Mouse (Mus musculus) neural tube, embryonic 11.5 days (tissue): ENCODE measurements around the gene Scn10a. TPM values are rescaled to one million over a fixed set of nuclear protein-coding genes. Genes with fewer than 3 reads are reported as not detected.

Experiments used
- ATAC-seq: fragments of 200-750 bp; cut with Nextera tagmentation; 2 replicates; pipeline ENCODE4 v1.8.0; 2017; ENCODE audit warnings: moderate number of reproducible peaks, mild to moderate bottlenecking, moderate TSS enrichment, moderate library complexity; ENCODE audit not compliant: insufficient read depth, low FRiP score, low TSS enrichment
- DNase-seq: peaks from one replicate; pipeline ENCODE4 v3.0.0-alpha.2; 2015; ENCODE audit warnings: low spot score
- H3K27ac ChIP-seq: fragments of 300-500 bp; sonication (generic); 2 replicates; pipeline ENCODE4 v1.5.1; 2014; ENCODE audit warnings: low read depth, mild to moderate bottlenecking, low read length
- H3K27me3 ChIP-seq: fragments of 300-500 bp; sonication (generic); 2 replicates; pipeline ENCODE4 v1.6.1; 2014; ENCODE audit warnings: mild to moderate bottlenecking, low read length, mixed read lengths; ENCODE audit not compliant: control insufficient read depth, insufficient read depth
- H3K36me3 ChIP-seq: fragments of 300-500 bp; sonication (generic); 2 replicates; pipeline ENCODE4 v1.6.1; 2014; ENCODE audit warnings: mild to moderate bottlenecking, low read length, moderate library complexity, mixed read lengths; ENCODE audit not compliant: control insufficient read depth, insufficient read depth
- H3K4me1 ChIP-seq: fragments of 300-500 bp; sonication (generic); 2 replicates; pipeline ENCODE4 v1.6.1; 2014; ENCODE audit warnings: low read length, mixed read lengths; ENCODE audit not compliant: control insufficient read depth, insufficient read depth
- H3K4me2 ChIP-seq: fragments of 300-500 bp; sonication (generic); 2 replicates; pipeline ENCODE4 v1.6.1; 2014; ENCODE audit warnings: low read depth, mild to moderate bottlenecking, moderate library complexity
- H3K4me3 ChIP-seq: fragments of 300-500 bp; sonication (generic); 2 replicates; pipeline ENCODE4 v1.5.1; 2014; ENCODE audit warnings: low read depth, low read length
- H3K9ac ChIP-seq: fragments of 300-500 bp; sonication (generic); 2 replicates; pipeline ENCODE4 v1.6.1; 2014; ENCODE audit warnings: mild to moderate bottlenecking, low read length
- H3K9me3 ChIP-seq: fragments of 300-500 bp; sonication (generic); 2 replicates; pipeline ENCODE4 v1.6.1; 2016; ENCODE audit warnings: low read length; ENCODE audit not compliant: control insufficient read depth
- WGBS: fragments of 180-500 bp; shearing (Covaris S2); extraction: QIAGEN DNeasy Blood & Tissue Kit; methylation state at CpG from one replicate; pipeline ENCODE4 v1.1.7; 2014; 5-methylcytosine and 5-hydroxymethylcytosine counted together
- polyA plus RNA-seq: library from polyadenylated mRNA; unstranded; fragments of >200 nt; fragmentation: Nextera tagmentation; extraction: Ambion mirVana; gene quantifications from 2 replicates; pipeline ENCODE4 v1.2.1, GENCODE M21; 2014

Scn10a gene
- polyA plus RNA-seq, 1 experiment from 2014 or later = 0.62 TPM

DNA sequence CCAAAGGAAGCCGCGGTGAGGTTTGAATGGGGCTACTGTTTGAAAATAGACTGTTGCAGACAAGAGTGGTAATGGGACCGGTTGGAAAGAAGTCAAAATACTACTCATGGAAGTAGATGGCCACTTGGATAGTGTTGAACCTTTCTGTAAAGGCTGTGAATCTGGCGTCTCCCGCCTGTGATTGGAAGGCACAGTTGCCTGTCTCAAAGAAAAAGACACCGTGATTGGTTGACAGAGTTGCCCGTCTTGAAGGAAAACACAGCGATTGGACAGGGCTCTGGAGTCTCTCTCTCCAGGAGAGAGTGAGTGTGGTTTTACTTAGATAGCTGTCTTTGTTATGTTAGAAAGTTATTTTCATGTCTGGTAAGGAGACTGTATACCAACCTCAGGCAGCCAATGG, 121.8 kb downstream of the Scn10a start:
- ATAC-seq (no peak), DNase-seq (no peak)
- Histone ChIP-seq H3K9ac (no peak overlapping the region), H3K27ac (no peak overlapping the region), H3K4me2 (no peak overlapping the region), H3K4me1 (no peaks in the 10 kb centered on the region), H3K27me3 (no peaks in the 10 kb centered on the region), H3K36me3 (no peaks in the 10 kb centered on the region), H3K4me3 (no peak overlapping the region), H3K9me3 (no peaks in the 10 kb centered on the region)
- 78% methylated on average over 8 of the region's 8 CpGs for WGBS

DNA sequence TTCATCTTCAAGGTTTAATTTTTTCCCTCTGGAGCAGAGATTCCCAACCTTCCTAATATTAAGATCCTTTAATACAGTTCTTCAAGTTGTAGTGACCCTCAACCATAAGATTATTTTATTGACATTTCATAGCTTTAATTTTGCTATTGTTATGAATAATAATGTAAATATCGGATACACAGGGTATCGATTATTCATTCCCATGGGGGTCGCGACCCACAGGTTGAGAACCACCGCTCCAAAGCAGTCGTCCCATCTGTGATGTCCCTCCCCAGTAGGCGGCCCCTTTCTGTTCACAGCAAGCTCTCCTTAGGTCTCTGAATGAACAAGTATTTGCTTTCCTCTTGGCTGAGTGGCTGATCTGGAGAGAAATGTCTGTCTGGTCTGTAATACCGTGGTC, 129.5 kb downstream of the Scn10a start:
- no peaks in the 10 kb centered on the region for H3K27me3 ChIP-seq
- H3K27ac ChIP-seq = no peak overlapping the region
- H3K4me3 ChIP-seq = no peak overlapping the region
- H3K9me3 ChIP-seq = no peaks in the 10 kb centered on the region
- H3K4me2 ChIP-seq = no peak overlapping the region
- H3K4me1 ChIP-seq = no peaks in the 10 kb centered on the region
- H3K36me3 ChIP-seq = no peaks in the 10 kb centered on the region
- ATAC-seq = no peak
- H3K9ac ChIP-seq = no peak overlapping the region
- WGBS = 90% methylated on average over 8 of the region's 8 CpGs
- DNase-seq = no peak

DNA sequence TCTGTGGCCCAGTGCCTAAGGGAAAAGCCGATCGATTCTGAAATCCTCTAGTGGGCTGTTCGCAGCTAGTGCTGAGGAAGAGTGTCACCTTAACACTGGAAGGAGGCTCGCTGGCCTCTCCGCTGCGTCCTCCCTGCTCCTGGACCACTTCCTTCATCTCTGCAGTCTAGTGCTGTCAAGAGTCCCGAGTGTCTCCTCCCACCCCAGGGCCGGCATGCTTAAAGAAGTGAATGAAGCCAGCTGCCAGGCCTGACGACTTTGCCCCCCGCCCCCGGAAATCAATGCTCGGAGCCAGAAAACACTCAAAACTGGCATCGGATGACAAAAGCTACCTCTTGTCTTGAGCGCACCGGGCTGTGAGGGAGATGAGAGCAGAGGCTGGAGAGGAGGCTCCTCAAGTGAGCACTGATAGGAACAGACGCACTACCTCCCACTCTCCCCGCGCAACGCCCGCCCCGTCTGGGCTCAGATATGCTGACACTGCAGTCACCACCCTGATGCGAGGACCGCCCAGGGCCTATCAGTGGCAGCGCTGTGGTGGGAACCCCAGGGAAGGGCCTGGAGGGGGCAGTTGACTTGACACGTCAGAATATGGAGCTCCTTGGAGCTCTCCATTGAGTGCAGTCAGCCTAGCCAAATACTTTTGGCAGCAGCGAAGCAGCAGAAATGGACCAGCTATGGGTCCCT, 130.2 kb downstream of the Scn10a start:
- Histone ChIP-seq H3K9me3 (no peaks in the 10 kb centered on the region), H3K4me1 (no peaks in the 10 kb centered on the region), H3K27me3 (no peaks in the 10 kb centered on the region), H3K27ac (no peak overlapping the region), H3K4me2 (no peak overlapping the region), H3K36me3 (no peaks in the 10 kb centered on the region), H3K4me3 (no peak overlapping the region), H3K9ac (no peak overlapping the region)
- 38% methylated on average over 26 of the region's 26 CpGs for WGBS
- ATAC-seq (no peak), DNase-seq (no peak)

DNA sequence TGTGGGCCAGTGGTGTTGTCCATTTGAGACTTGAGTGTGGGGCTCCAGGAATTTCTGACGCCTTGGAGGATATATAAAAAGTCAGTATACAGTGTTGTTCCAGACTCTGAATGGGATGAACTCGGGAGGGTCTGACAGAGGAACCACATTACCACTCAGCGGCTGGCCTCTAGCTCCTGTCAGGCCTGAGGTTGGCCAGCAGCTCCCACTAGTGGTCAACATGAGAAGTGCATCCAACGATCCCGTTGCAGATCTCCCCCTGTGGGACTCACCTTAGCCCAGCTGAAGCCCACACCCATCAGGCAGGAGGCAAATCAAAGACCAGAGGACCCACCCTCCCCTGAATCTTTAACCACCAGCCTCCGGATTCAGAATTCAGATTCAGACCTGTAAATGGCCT, 138.5 kb downstream of the Scn10a start:
- DNase-seq (peak; percentile 82), ATAC-seq (peak; percentile 44; the same call in 1 of the 2 replicates)
- Histone ChIP-seq H3K4me1 (peaks cover 9% of the 10 kb centered on the region; the same call in 1 of the 2 replicates), H3K9me3 (no peaks in the 10 kb centered on the region), H3K27ac (no peak overlapping the region), H3K4me3 (no peak overlapping the region), H3K36me3 (no peaks in the 10 kb centered on the region), H3K9ac (no peak overlapping the region), H3K27me3 (peaks cover 58% of the 10 kb centered on the region), H3K4me2 (no peak overlapping the region)
- 2% methylated on average over 6 of the region's 6 CpGs for WGBS

DNA sequence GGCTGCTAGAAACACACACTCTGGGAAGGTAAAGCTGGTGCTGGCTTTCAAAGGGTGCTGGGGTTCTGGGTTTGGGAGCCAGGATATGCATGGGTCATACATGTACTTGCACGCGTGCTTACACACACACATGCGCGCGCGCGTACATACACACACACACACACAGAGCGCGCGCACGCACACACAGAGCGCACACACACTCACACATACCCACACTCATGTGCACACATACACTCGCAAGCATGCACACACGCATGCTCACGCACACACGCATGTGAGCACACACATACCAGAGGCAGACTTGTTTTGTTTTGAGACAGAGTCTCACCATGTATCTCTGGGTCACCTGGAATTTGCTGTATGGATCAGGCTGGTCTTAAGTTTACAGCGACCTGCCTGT, 138.9 kb downstream of the Scn10a start:
- H3K4me2 ChIP-seq = no peak overlapping the region
- WGBS = 87% methylated on average over 17 of the region's 17 CpGs
- H3K27me3 ChIP-seq = peaks cover 59% of the 10 kb centered on the region
- no peaks in the 10 kb centered on the region for H3K9me3 ChIP-seq
- ATAC-seq (no peak), DNase-seq (no peak)
- H3K36me3 ChIP-seq = no peaks in the 10 kb centered on the region
- no peak overlapping the region for H3K9ac ChIP-seq
- no peak overlapping the region for H3K4me3 ChIP-seq
- no peak overlapping the region for H3K27ac ChIP-seq
- H3K4me1 ChIP-seq = peaks cover 9% of the 10 kb centered on the region; the same call in 1 of the 2 replicates

DNA sequence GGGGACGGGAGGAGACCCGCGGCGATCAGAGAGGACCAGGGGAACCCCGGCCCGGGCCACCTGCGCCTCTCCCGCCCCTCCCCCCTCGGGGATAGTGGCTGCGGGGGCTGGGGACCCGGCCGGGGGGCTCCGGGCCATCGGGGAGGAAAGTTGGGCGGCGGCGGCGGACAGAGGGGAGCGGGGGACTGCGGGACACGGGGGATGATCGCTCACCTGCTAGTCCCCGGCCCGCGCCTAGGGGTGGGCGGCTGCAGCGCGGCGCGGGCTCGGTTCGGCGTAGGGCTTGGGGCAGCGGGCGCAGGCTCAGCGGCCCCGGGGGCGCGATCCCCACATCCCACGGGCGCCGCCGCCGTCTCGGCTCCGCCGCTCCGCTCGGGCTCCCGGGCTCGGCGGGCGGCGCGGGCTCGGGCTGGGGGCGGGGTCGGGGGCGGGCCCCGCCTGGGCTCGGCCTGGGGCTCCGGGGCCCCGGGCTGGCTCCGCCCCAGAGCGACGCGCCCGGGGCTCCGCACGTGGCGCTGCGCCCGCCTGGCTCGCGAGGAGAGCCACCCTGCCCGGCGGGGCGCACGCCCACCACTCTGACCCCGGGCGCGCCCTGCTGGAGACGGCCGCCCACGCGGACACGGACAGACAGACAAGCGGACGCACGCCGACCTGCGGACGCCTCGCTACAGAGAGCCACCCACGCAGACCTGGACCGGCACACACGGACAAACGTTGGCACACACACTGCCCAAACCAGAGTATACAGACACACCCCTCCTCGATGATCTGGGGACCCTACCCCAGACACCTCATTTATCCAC, 140.3 kb downstream of the Scn10a start, which contains the start of gene Scn5a:
Gene Scn5a (minus strand): TSS at position 381 of the 803 bp plus-strand sequence.
- Histone ChIP-seq H3K4me1 (peaks cover 9% of the 10 kb centered on the region; the same call in 1 of the 2 replicates), H3K4me2 (peak within 1 kb of the TSS; percentile 90), H3K27me3 (peaks cover 73% of the 10 kb centered on the region), H3K36me3 (no peaks in the 10 kb centered on the region), H3K9ac (peak within 1 kb of the TSS; percentile 10; the same call in 1 of the 2 replicates), H3K27ac (no peak within 1 kb of the TSS), H3K9me3 (no peaks in the 10 kb centered on the region), H3K4me3 (peak within 1 kb of the TSS; percentile 48)
- peak; percentile 32; the same call in 1 of the 2 replicates for ATAC-seq
- WGBS = under 1% methylated on average over 41 of the region's 99 CpGs
- peak; percentile 35 for DNase-seq

DNA sequence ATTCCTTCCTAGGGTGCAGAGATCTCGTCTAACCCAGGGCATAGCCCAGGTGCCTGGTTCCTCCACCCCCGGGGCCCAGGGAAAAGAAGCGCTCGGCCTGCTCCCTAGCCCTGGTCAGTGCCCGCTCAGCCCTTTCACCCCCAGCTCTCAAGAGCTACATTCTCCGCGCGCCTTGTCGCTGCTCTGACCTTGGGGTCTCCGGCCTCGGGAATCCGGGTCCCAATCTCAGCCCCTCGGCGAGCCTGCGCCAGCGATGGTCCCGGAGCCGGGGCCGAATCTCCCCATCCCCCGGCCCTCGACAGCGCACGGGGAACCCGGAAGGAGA, 140.8 kb downstream of the Scn10a start:
- ATAC-seq (no peak), DNase-seq (no peak)
- H3K9ac ChIP-seq = peak overlapping the region; percentile 10; the same call in 1 of the 2 replicates
- WGBS = 2% methylated on average over 24 of the region's 24 CpGs
- no peaks in the 10 kb centered on the region for H3K9me3 ChIP-seq
- peak overlapping the region; percentile 48 for H3K4me3 ChIP-seq
- peaks cover 78% of the 10 kb centered on the region for H3K27me3 ChIP-seq
- H3K36me3 ChIP-seq = no peaks in the 10 kb centered on the region
- H3K4me2 ChIP-seq = peak overlapping the region; percentile 90
- H3K27ac ChIP-seq = no peak overlapping the region
- peaks cover 9% of the 10 kb centered on the region; the same call in 1 of the 2 replicates for H3K4me1 ChIP-seq

DNA sequence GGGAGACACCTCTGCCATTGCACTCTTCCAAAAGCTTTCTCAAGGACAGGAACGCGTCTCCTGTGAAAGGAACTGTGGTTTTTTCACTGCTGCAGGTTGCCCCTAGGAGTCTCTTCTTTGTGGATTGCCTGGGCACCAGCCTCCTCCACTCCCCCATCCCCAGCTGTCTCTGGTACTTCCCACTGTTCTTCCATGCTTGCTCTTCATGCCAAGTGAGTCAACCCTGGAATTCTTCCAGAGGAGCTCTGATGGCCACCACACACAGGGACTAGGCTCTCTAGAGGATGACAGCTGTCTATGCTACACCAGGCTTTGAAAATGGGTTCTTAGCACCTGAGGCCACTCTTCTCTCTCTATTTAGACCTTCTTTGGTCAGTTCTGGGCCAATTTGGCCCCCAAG, 142.1 kb downstream of the Scn10a start:
- no peak overlapping the region for H3K4me2 ChIP-seq
- peaks cover 9% of the 10 kb centered on the region; the same call in 1 of the 2 replicates for H3K4me1 ChIP-seq
- H3K9me3 ChIP-seq = no peaks in the 10 kb centered on the region
- WGBS = 49% methylated on average over 2 of the region's 2 CpGs
- no peak overlapping the region for H3K4me3 ChIP-seq
- DNase-seq (no peak), ATAC-seq (no peak)
- no peaks in the 10 kb centered on the region for H3K36me3 ChIP-seq
- H3K27me3 ChIP-seq = peaks cover 86% of the 10 kb centered on the region
- no peak overlapping the region for H3K27ac ChIP-seq
- no peak overlapping the region for H3K9ac ChIP-seq
